Mouse (Mus musculus) inflammation-experienced regulatory T-cells, adult 16 weeks (primary cell): Measurements from ENCODE around the gene Hmbs. TPM values are rescaled to one million over a fixed set of nuclear protein-coding genes. Genes with fewer than 3 reads are reported as not detected.

Source experiments
- polyA plus RNA-seq: library from polyadenylated mRNA; unstranded; fragments of 100-300 nt; shearing (Covaris generic); gene quantifications from one replicate; pipeline ENCODE4 v1.2.1, GENCODE M21; 2017

Hmbs gene
- polyA plus RNA-seq, result 31.2 TPM

DNA sequence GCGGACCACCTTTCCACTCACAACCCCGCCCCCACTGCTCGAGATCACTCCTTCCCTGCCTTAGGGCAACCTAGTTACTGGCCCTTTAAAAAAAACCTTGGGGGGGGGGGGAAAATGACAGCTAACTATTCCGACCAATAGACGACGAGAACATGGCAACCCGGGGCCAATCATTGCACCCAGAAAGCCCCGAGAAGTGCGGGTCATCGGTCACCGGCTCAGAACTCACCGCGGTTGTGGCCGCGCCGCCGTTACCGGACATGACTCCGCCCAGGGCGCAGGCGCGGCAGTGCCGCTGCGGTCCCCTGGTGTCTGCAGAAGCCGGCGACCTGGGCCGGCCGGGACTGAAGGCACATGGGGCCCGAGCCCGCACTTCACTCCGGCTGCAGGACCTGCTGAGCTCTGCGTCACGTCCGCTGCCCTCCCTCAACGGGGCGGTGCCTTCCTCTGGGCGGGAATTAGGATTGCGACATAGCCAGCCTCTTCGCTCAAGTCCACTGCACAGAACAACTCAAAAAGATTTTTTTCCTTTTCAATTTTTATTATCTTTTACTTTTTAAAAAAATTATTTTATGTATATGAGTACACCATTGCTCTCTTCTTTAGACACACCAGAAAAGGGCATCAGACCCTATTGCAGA lies at the start of gene Hmbs:
TSS of gene Hmbs (minus strand) at position 448 of the 641 bp plus-strand sequence.

DNA sequence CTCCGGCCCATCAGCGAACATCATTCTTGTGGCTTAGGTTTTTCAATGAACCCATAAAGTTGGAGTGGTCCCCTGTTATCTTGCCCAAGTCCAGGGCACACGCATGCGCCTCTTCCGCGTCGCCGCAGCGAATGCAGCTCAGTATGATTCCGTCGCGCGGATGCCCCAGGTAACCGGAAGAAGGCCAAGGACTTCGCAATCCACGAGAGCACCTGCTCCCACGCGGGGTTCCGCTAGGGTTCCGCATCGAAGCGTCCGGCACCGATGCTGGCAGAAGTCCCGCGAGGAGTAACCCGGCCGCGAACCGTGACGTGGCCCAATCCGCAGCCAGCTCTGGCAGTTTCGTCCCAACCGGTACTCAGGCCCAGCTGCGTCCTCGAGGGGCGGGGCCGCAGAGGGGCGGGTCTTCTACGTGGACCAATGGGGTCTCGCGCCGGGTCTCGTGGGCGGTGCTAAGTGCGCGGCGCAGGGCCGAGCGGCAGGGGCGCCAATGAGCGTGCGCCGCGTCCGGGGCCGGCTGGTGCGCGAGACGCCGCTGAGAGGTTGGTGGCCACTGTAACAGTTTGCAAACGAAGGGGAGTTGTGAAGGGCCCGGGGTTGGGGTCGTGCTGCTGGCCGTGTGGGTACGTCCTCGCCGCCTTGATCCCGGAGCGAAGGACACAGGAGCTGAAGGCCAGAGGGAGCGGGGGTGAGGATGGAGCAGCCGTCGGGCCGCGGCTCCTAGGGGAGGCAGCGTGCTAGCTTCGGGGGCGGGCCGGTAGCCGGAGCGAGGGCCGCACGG lies 35.2 kb upstream of the Hmbs start, which contains the start of gene Hyou1:
TSS of gene Hyou1 (plus strand) at position 437 of the 781 bp plus-strand sequence.

DNA sequence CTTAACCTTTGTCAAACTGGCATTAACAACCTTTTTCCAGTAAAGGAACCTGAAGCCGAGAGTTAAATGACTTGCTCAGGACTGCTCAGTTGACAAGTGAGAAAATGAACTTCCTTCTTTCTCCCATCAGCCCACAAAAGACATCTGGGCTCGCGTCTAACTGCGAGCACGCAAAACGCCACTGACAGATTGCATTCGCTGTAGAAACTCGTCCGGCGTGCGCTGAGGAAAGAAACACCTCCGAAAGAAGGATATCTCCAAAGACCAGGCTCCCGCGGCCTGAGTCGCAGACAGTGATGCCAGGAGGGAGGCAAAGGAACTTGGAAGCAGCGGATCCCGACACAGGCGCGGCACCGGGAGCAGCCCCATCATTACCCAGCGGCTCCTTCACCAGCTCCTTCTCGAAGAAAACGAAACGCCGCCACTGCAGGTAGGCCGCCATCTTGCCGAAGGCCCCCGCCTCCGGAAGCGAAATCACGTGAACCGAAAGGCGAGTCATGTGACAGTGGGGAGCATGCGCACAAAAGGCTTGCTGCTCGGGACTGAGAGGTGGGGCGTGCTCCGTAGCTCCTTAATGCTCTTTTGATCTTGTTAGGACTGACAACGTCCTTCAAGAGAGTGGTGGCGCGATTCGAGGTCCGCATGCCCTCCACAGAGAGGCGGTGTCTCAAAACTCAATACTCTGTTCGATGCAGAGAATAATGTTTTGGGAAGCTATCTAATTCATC lies 17.3 kb upstream of the Hmbs start, which contains the start of gene Vps11:
TSS of gene Vps11 (minus strand) at position 481 of the 728 bp plus-strand sequence.

DNA sequence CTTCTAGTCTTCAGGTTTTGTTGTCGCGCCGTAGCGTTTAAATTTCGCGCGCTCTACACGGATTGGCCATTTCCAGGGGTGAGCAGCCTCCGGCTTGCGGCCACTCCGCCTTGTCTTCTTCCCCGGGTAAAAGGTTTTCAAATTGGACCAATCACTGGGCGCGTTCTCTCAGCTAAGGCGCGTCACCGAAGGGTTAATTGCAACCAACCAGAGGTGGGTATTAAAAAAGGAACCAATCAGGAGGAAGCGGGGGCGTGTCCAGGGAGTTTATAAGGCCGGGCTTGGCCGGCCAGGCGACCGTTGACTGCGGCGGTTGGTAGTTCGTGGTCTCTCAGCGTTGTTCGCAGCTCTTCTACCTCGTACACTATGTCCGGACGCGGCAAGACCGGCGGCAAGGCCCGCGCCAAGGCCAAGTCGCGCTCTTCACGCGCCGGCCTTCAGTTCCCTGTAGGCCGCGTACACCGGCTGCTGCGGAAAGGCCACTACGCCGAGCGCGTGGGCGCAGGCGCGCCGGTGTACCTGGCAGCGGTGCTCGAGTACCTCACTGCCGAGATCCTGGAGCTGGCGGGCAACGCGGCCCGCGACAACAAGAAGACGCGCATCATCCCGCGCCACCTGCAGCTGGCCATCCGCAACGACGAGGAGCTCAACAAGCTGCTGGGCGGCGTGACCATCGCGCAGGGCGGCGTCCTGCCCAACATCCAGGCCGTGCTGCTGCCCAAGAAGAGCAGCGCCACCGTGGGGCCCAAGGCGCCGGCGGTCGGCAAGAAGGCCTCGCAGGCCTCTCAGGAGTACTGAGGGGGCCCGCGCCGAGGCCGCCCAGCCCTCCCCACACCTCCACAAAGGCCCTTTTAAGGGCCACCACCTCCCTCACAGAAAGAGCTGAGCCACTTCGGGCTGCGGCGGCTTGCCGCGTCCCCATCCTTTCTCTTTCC lies 9.4 kb downstream of the Hmbs start, which contains the start of gene H2afx:
TSS of gene H2afx (plus strand) at position 299 of the 935 bp plus-strand sequence.

DNA sequence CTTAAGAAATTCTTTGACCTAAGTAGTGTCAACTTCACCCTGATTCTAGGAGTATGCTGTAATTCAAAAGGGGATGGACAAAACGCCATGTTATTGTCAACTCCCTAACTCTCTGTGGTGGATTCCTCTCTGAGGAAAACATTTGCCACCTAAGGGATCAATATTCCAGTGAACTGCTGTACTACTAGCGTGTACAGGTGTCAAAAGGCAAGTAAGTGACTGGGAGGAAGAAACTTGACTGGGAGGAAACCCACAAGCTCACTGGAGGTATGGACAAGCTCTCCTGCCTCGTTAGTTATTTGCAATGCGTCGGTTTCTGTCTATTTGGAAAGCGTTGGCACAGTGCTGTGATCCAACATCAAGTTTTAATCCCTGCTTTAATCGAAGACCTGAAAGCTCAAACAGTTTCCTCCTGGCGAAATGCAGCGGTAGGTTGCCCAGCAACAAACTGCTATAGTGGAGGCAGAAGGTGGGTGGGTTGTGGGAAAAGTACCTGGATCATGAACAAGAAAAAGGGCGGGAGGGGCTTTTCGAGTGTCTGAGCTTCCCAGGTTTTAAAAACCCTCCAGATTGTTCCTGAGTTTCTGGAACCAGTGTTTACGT lies 18.2 kb downstream of the Hmbs start, which contains the start of gene Dpagt1:
TSS of gene Dpagt1 (plus strand) at position 252 of the 603 bp plus-strand sequence.

DNA sequence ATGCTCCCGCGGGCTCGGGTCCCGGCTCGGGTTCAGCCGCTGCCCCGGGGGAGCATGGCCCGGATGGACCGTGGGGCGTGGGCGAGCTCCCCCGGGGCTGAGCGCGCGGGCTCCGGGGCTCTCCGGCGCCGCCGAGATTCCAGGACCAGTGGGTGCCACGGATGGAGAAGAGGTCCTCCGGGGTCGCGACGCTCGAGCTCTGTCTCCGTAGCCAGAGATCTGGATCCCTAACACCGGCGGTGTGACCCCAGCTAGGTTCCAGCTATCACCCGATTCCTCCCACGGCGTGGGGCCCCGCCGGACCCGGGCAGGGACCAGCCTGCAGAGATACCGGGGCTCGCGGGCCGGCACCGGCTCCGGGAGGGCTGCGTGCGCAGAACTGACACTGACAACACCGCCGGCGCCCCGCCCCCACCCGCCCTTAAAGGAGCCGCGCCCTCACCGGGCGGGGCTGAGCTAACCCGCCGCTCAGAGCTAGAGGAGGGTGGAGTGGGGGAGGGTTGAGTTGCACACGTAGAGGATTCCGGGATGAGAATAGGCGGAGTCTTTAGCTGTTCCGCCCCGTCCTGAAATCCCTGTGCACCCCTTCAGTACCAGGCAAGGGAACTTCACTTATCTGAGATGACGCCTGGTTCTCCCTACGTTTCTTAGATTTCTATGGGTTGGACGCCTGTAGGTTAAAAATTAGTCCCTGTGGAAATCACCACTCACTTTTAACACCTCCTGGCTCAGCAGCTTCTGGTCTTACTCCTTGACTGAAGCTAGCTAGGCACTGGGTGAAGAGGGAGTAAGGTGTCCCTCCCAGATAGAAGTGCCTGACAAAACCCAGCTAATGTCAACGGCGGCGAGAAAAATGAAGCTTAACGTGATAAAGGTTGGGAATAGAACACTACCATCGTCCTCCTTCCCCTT lies 23.9 kb downstream of the Hmbs start, which contains the start of gene C2cd2l:
TSS of gene C2cd2l (minus strand) at position 399 of the 912 bp plus-strand sequence.

DNA sequence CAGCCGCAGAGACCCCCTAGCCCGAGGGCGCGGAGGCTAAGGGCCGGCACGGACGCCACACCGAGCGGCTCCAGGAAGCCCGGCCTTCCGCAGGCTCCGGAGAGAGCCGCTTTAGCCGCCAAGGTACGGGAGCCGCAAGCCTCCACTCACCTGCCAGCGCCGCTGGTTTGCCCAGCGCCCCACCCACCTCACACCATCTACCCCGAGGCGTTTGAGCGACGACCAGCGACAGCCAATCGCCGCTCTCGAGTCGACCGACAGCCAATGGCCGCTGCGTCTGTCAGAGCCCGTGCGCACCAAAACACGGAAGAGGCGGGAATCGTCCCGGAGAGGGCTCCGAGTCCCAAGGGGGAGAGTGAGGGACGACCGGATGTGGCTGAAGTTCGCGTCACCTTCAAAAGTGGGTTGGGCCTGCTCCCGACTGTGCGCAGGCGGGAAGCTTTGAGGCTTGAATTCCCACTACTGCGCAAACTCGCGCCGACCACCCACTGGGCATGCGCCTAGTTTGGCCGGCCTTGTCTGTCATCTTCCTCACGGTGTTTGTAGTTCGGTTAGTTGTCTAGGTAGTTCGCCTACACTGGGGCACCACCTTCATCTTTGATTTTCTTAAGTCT lies 38.5 kb downstream of the Hmbs start, which contains the start of gene Hinfp:
TSS of gene Hinfp (minus strand) at position 206 of the 614 bp plus-strand sequence.

DNA sequence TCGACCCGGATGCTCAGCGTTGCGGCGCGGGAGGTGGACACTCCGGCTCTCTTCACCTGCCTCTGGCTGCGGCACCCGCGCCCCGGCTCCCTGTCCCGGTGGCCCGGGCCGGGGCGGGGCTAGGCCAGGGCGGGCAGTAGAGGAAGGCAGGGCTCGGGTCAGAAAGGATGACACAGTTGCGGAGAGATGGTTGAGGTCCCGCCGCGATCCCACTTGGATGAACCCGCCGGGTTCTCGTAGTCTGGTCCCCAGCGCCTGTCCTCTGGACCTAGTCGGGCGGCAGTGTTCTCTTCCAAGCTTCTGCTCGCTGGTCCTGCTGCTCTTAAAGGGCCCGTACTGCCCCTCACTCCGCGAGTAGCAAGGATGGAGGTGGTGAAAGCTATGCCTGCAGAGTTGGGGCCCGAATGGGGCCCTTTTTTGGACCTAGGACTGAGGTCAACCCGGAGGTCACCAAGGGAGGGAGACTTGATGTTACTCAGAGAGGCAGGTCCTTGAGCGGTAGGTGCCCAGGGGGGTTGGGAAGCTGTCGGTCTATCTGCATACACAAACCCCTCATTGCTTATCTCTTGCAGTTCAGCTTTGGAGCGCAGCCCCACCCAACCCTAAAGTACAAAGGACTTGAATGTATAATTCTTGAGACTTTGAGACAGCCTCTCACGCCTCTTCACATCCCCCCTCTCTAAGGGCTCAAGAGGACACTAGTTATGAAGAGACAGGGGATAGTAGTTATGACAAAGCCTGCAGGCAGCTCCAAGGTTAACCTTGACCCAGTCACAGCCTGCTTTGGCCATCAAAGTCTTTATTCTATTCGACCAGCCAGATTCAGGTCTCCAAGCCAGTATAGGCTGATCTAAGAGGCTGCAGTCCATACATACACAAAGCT lies 55.7 kb downstream of the Hmbs start, which contains the start of gene Abcg4:
TSS of gene Abcg4 (minus strand) at position 540 of the 883 bp plus-strand sequence.

Other genes starting within 250 kb of the Hmbs start
- gene Mfrp, start 242.5 kb downstream of the Hmbs start, polyA plus RNA-seq, result 0.40 TPM
- gene C1qtnf5, start 237.0 kb downstream of the Hmbs start, polyA plus RNA-seq, result not detected
- gene Gm49380, start 230.7 kb downstream of the Hmbs start, polyA plus RNA-seq, result not detected
- gene Rnf26, start 230.7 kb downstream of the Hmbs start, polyA plus RNA-seq, result 16.8 TPM
- 0.35 TPM for gene Mcam, start 209.8 kb downstream of the Hmbs start, polyA plus RNA-seq
- 37.6 TPM for gene Cbl, start 110.2 kb downstream of the Hmbs start, polyA plus RNA-seq
- gene Ccdc153, start 103.6 kb downstream of the Hmbs start, polyA plus RNA-seq, result not detected
- 0.22 TPM for gene Pdzd3, start 92.8 kb downstream of the Hmbs start, polyA plus RNA-seq
- gene Nlrx1, start 75.6 kb downstream of the Hmbs start, polyA plus RNA-seq, result 12.4 TPM
- gene Abcg4, start 55.6 kb downstream of the Hmbs start, polyA plus RNA-seq, result 0.26 TPM
- 34.6 TPM for gene Hinfp, start 38.6 kb downstream of the Hmbs start, polyA plus RNA-seq
- gene C2cd2l, start 23.9 kb downstream of the Hmbs start, polyA plus RNA-seq, result 10.5 TPM
- 26.9 TPM for gene Dpagt1, start 18.2 kb downstream of the Hmbs start, polyA plus RNA-seq
- gene H2afx, start 9.5 kb downstream of the Hmbs start, polyA plus RNA-seq, result 32.6 TPM
- 88.4 TPM for gene Vps11, start 17.4 kb upstream of the Hmbs start, polyA plus RNA-seq
- gene Hyou1, start 35.3 kb upstream of the Hmbs start, polyA plus RNA-seq, result 27.5 TPM
- gene Slc37a4, start 52.6 kb upstream of the Hmbs start, polyA plus RNA-seq, result 36.2 TPM
- 1,500 TPM for gene Rps25, start 62.9 kb upstream of the Hmbs start, polyA plus RNA-seq
- 141 TPM for gene Trappc4, start 63.4 kb upstream of the Hmbs start, polyA plus RNA-seq
- gene Ccdc84, start 74.3 kb upstream of the Hmbs start, polyA plus RNA-seq, result 67.9 TPM
- gene Foxr1, start 96.9 kb upstream of the Hmbs start, polyA plus RNA-seq, result 0.20 TPM
- gene Upk2, start 110.7 kb upstream of the Hmbs start, polyA plus RNA-seq, result not detected
- gene Bcl9l, start 138.6 kb upstream of the Hmbs start, polyA plus RNA-seq, result 7.2 TPM
- 152 TPM for gene Cxcr5, start 217.6 kb upstream of the Hmbs start, polyA plus RNA-seq